Mouse (Mus musculus): ENCODE measurements at regions not wholly inside any gene's neighbourhood (a gene's known extent, or its start where the extent isn't known, plus 50 kb on each side); places are given as distances from the start of the nearest gene placed in this dataset.

DNA sequence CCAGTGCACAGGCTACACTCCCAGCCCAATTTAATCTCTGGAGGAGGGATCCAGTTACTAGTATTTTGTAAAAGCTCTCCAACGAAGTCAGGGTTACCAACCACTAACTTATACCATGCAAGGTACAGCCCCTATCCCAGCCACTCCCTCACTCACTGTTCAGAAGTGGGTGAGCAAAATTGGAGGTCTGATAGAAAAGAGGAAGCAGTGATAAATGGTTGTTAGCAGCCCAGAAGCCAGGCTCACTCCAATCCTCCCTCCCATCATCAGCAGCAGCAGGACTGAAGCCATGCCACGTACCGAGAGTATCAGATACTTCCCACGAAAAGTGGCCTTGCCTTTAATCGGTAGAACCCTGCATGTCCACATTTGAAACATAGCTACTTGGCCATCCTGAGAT lies 86.1 kb downstream of the Efnb1 start:
- no peak overlapping the region for H3K27ac ChIP-seq
- ATAC-seq (ENCODE audit: low FRiP score, low read depth), result no peak
- 77% methylated on average over 5 of the region's 5 CpGs for WGBS
- no peak overlapping the region for H3K9ac ChIP-seq
- no peaks in the 10 kb centered on the region for H3K36me3 ChIP-seq
- peaks cover 21% of the 10 kb centered on the region for H3K27me3 ChIP-seq (replicated peaks)
- peaks cover 13% of the 10 kb centered on the region for H3K4me1 ChIP-seq
- no peak overlapping the region for H3K4me3 ChIP-seq
- no peaks in the 10 kb centered on the region for H3K9me3 ChIP-seq
- H3K4me2 ChIP-seq (replicated peaks), result no peak overlapping the region

GRCm38 (mm10) chrX:99220674-99221455 lies 84.9 kb downstream of the Efnb1 start:
- H3K4me2 ChIP-seq (replicated peaks), result no peak overlapping the region
- ATAC-seq (ENCODE audit: low FRiP score, low read depth), result no peak
- peaks cover 15% of the 10 kb centered on the region for H3K4me1 ChIP-seq
- 44% methylated on average over 8 of the region's 8 CpGs for WGBS
- H3K36me3 ChIP-seq, result no peaks in the 10 kb centered on the region
- peaks cover 21% of the 10 kb centered on the region for H3K27me3 ChIP-seq (replicated peaks)
- H3K4me3 ChIP-seq, result no peak overlapping the region
- no peak overlapping the region for H3K27ac ChIP-seq
- H3K9me3 ChIP-seq, result no peaks in the 10 kb centered on the region
- H3K9ac ChIP-seq, result no peak overlapping the region

GRCm38 (mm10) chrX:99218213-99218612 lies 82.3 kb downstream of the Efnb1 start:
- Histone ChIP-seq H3K4me1 (peaks cover 18% of the 10 kb centered on the region), H3K27me3 (replicated peaks) (peaks cover 15% of the 10 kb centered on the region), H3K9me3 (no peaks in the 10 kb centered on the region), H3K4me3 (no peak overlapping the region), H3K9ac (no peak overlapping the region), H3K4me2 (replicated peaks) (no peak overlapping the region), H3K36me3 (no peaks in the 10 kb centered on the region), H3K27ac (no peak overlapping the region)
- 34% methylated on average over 7 of the region's 7 CpGs for WGBS
- no peak for ATAC-seq (ENCODE audit: low FRiP score, low read depth)

- Histone ChIP-seq H3K4me3 (peak overlapping the region; percentile 30), H3K36me3 (no peaks in the 10 kb centered on the region), H3K9ac (peak overlapping the region; percentile 57), H3K4me2 (replicated peaks) (peak overlapping the region; percentile 62), H3K9me3 (no peaks in the 10 kb centered on the region), H3K27ac (no peak overlapping the region), H3K27me3 (replicated peaks) (peaks cover 11% of the 10 kb centered on the region), H3K4me1 (peaks cover 18% of the 10 kb centered on the region)
- peak; percentile 49 for ATAC-seq (ENCODE audit: low FRiP score, low read depth)
- 17% methylated on average over 56 of the region's 60 CpGs for WGBS
Measured at GRCm38 (mm10) chrX:99216633-99217459, 80.9 kb downstream of the Efnb1 start.

GRCm38 (mm10) chrX:99215931-99216330 lies 80.0 kb downstream of the Efnb1 start:
- Histone ChIP-seq H3K27ac (no peak overlapping the region), H3K9me3 (no peaks in the 10 kb centered on the region), H3K27me3 (replicated peaks) (peaks cover 11% of the 10 kb centered on the region), H3K36me3 (no peaks in the 10 kb centered on the region), H3K4me2 (replicated peaks) (no peak overlapping the region), H3K4me1 (peaks cover 18% of the 10 kb centered on the region), H3K9ac (no peak overlapping the region), H3K4me3 (no peak overlapping the region)
- no peak; the same call in 1 of the 2 replicates for ATAC-seq (ENCODE audit: low FRiP score, low read depth)
- 60% methylated on average over 5 of the region's 5 CpGs for WGBS

DNA sequence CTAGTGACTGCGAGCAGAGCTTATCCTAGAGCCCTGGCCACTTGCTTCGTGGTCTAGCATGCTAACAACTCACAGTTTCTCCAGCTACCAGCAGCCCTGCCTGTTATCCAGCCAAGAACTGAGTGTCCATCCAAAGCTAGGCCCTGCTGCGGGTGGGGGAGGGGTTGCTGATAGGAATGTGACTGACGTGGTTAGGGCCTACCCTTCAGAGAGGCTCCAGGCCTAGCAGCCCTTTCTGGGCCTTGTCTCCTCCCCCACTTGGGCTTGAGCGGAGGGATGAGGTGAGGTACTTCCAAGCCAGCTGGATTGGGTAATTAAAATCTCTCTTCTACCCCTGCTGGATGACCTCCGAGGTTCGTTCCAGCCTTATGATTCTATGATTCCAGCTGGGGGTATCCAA lies 79.2 kb downstream of the Efnb1 start:
- Histone ChIP-seq H3K9me3 (no peaks in the 10 kb centered on the region), H3K9ac (no peak overlapping the region), H3K27ac (no peak overlapping the region), H3K4me2 (replicated peaks) (no peak overlapping the region), H3K27me3 (replicated peaks) (peaks cover 11% of the 10 kb centered on the region), H3K4me3 (no peak overlapping the region), H3K36me3 (no peaks in the 10 kb centered on the region), H3K4me1 (peaks cover 11% of the 10 kb centered on the region; the same call in 1 of the 2 replicates)
- 59% methylated on average over 7 of the region's 7 CpGs for WGBS
- ATAC-seq (ENCODE audit: low FRiP score, low read depth), result no peak

- 42% methylated on average over 6 of the region's 6 CpGs for WGBS
- ATAC-seq (ENCODE audit: low FRiP score, low read depth), result no peak
- Histone ChIP-seq H3K36me3 (no peaks in the 10 kb centered on the region), H3K27ac (no peak overlapping the region), H3K4me1 (peaks cover 11% of the 10 kb centered on the region; the same call in 1 of the 2 replicates), H3K4me3 (no peak overlapping the region), H3K27me3 (replicated peaks) (peaks cover 8% of the 10 kb centered on the region), H3K4me2 (replicated peaks) (no peak overlapping the region), H3K9me3 (no peaks in the 10 kb centered on the region), H3K9ac (no peak overlapping the region)
Measured at GRCm38 (mm10) chrX:99213565-99214153, 77.7 kb downstream of the Efnb1 start.

- H3K27ac ChIP-seq, result no peak overlapping the region
- no peak overlapping the region for H3K9ac ChIP-seq
- no peak overlapping the region for H3K4me3 ChIP-seq
- no peak for ATAC-seq (ENCODE audit: low FRiP score, low read depth)
- H3K4me2 ChIP-seq (replicated peaks), result no peak overlapping the region
- WGBS, result 79% methylated on average over 6 of the region's 6 CpGs
- H3K9me3 ChIP-seq, result no peaks in the 10 kb centered on the region
- peaks cover 14% of the 10 kb centered on the region; the same call in 1 of the 2 replicates for H3K4me1 ChIP-seq
- no peaks in the 10 kb centered on the region for H3K36me3 ChIP-seq
- 0 out of 2 replicates have a peak, but pooled peaks cover 9% of the 10 kb centered on the region for H3K27me3 ChIP-seq (replicated peaks)
Measured at GRCm38 (mm10) chrX:99204077-99204476, 68.1 kb downstream of the Efnb1 start.

DNA sequence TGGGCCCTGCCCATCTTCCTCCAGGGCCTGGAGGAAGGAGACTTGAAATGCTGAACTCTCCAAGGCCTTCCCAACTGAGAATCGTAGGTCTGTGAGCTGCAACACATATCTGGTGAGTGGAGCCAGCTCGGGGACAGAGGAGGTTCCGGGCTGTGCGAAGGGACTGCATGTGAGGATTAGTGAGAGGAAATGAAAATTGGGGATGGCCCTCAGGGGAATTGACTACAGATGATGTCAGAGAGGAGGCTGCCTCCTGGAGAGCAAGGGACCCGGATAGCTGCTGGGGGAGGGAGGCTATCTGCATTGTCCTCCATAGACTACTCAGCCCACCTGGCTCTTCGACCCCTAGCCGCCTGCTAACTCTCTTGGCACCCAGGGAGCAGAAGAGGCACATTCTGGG lies 65.2 kb downstream of the Efnb1 start:
- 0 out of 2 replicates have a peak, but pooled peaks cover 11% of the 10 kb centered on the region for H3K27me3 ChIP-seq (replicated peaks)
- WGBS, result 73% methylated on average over 7 of the region's 7 CpGs

DNA sequence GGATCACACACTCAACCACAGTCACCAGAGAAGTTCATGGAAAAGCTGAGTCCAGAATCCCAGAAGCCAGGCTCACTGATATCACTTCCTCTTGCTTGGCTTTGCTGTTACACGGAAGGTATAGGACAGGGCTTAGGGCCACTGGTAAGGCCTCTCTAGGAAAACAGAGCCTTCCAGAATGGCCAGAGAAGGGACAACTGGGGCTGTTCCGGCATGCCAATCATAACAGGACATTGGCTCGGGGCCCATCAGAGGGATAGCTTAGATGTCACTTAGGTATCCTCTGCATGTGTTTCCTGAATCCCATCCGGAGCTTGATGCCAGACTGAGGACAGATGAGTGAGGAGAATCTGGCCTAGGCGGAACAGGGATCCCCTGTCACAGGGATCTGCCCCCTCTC lies 63.7 kb downstream of the Efnb1 start:
- Histone ChIP-seq H3K4me1 (peaks cover 22% of the 10 kb centered on the region), H3K9me3 (no peaks in the 10 kb centered on the region), H3K4me2 (replicated peaks) (peak overlapping the region; percentile 49), H3K27me3 (replicated peaks) (0 out of 2 replicates have a peak, but pooled peaks cover 14% of the 10 kb centered on the region), H3K9ac (no peak overlapping the region), H3K27ac (peak overlapping the region; percentile 72), H3K36me3 (no peaks in the 10 kb centered on the region), H3K4me3 (no peak overlapping the region)
- ATAC-seq (ENCODE audit: low FRiP score, low read depth), result peak; percentile 7; the same call in 1 of the 2 replicates
- 59% methylated on average over 5 of the region's 5 CpGs for WGBS

More for the DNA sequence above, 65.2 kb downstream of the Efnb1 start:
- ATAC-seq (ENCODE audit: low FRiP score, low read depth), result no peak
- Histone ChIP-seq H3K27ac (no peak overlapping the region), H3K9ac (no peak overlapping the region), H3K9me3 (no peaks in the 10 kb centered on the region), H3K4me1 (peaks cover 22% of the 10 kb centered on the region), H3K4me2 (replicated peaks) (no peak overlapping the region), H3K36me3 (no peaks in the 10 kb centered on the region), H3K4me3 (no peak overlapping the region)

GRCm38 (mm10) chrX:99198961-99199631 lies 63.2 kb downstream of the Efnb1 start:
- Histone ChIP-seq H3K9me3 (no peaks in the 10 kb centered on the region), H3K27ac (peak overlapping the region; percentile 72), H3K4me3 (no peak overlapping the region), H3K4me1 (peaks cover 22% of the 10 kb centered on the region), H3K27me3 (replicated peaks) (0 out of 2 replicates have a peak, but pooled peaks cover 14% of the 10 kb centered on the region), H3K4me2 (replicated peaks) (peak overlapping the region; percentile 49), H3K9ac (no peak overlapping the region), H3K36me3 (no peaks in the 10 kb centered on the region)
- ATAC-seq (ENCODE audit: low FRiP score, low read depth), result peak; percentile 86
- 27% methylated on average over 28 of the region's 29 CpGs for WGBS

All from neural tube, embryonic 12.5 days (tissue).